Mouse (Mus musculus) stomach, postnatal 0 days (tissue): ENCODE measurements around the gene Apoa2. TPM values are rescaled to one million over a fixed set of nuclear protein-coding genes. Genes with fewer than 3 reads are reported as not detected.
A peak's percentile ranks its signal among the peaks of the same experiment; 100 is the strongest.
"Not testable (repeated sequence)": the region's sequence is repeated elsewhere in the genome, so short reads cannot be mapped to it uniquely, and the experiment has no call there.

ENCODE experiments used
- ATAC-seq: fragments of 200-750 bp; cut with Nextera tagmentation; 2 replicates; pipeline ENCODE4 v1.8.0; 2017; ENCODE audit not compliant: low FRiP score, low TSS enrichment
- DNase-seq: peaks from one replicate; pipeline ENCODE4 v3.0.0-alpha.2; 2016; ENCODE audit warnings: low spot score
- H3K27ac ChIP-seq: fragments of 300-500 bp; sonication (generic); replicated peaks from 2 replicates; pipeline ENCODE4 v1.5.1; 2014; ENCODE audit warnings: mild to moderate bottlenecking, control low read depth
- H3K27me3 ChIP-seq: fragments of 300-500 bp; sonication (generic); 2 replicates; pipeline ENCODE4 v1.6.1; 2014; ENCODE audit warnings: low read length; ENCODE audit not compliant: control insufficient read depth, insufficient read depth
- H3K36me3 ChIP-seq: fragments of 300-500 bp; sonication (generic); 2 replicates; pipeline ENCODE4 v1.6.1; 2014; ENCODE audit warnings: low read length, mixed read lengths; ENCODE audit not compliant: control insufficient read depth, insufficient read depth
- H3K4me1 ChIP-seq: fragments of 300-500 bp; sonication (generic); replicated peaks from 2 replicates; pipeline ENCODE4 v1.6.1; 2014; ENCODE audit warnings: antibody characterized with exemption; ENCODE audit not compliant: control insufficient read depth, insufficient read depth
- H3K4me2 ChIP-seq: fragments of 300-500 bp; sonication (generic); replicated peaks from 2 replicates; pipeline ENCODE4 v1.6.1; 2014; ENCODE audit warnings: low read depth, mild to moderate bottlenecking, control low read depth, moderate library complexity
- H3K4me3 ChIP-seq: fragments of 300-500 bp; sonication (generic); 2 replicates; pipeline ENCODE4 v1.5.1; 2014; ENCODE audit warnings: low read depth, low read length, control low read depth
- H3K9ac ChIP-seq: fragments of 300-500 bp; sonication (generic); 2 replicates; pipeline ENCODE4 v1.6.1; 2014; ENCODE audit warnings: mild to moderate bottlenecking, low read length, control low read depth, mixed read lengths
- H3K9me3 ChIP-seq: fragments of 300-500 bp; sonication (generic); 2 replicates; pipeline ENCODE4 v1.6.1; 2016; ENCODE audit warnings: low read length; ENCODE audit not compliant: control insufficient read depth
- CTCF ChIP-seq: IDR thresholded peaks from 2 replicates; pipeline ENCODE4 v1.5.1; 2016; ENCODE audit warnings: antibody characterized with exemption, low read depth, mild to moderate bottlenecking, moderate library complexity
- EP300 ChIP-seq: optimal IDR thresholded peaks from 2 replicates; pipeline ENCODE3; 2016; ENCODE audit warnings: antibody characterized with exemption
- WGBS: fragments of 180-500 bp; shearing (Covaris S2); extraction: QIAGEN DNeasy Blood & Tissue Kit; methylation state at CpG from one replicate; pipeline ENCODE4 v1.1.7; 2014; 5-methylcytosine and 5-hydroxymethylcytosine counted together
- polyA plus RNA-seq: library from polyadenylated mRNA; unstranded; fragments of >200 nt; fragmentation: Nextera tagmentation; extraction: Ambion mirVana; gene quantifications from 2 replicates; pipeline ENCODE4 v1.2.1, GENCODE M21; 2015

Gene Apoa2
- polyA plus RNA-seq, 1 experiment from 2014 or later = 26.3 TPM

- H3K27ac ChIP-seq = peak overlapping the region; percentile 13; the same call in 1 of the 2 replicates
- ATAC-seq (no peak), DNase-seq (no peak)
- no peak overlapping the region for H3K4me2 ChIP-seq
- no peak overlapping the region for H3K4me3 ChIP-seq
- no peak overlapping the region for H3K9ac ChIP-seq
- no peaks in the 10 kb centered on the region for H3K27me3 ChIP-seq
- TF ChIP-seq EP300 = no peak
- no peak for TF ChIP-seq CTCF
- H3K9me3 ChIP-seq = no peaks in the 10 kb centered on the region
- peaks cover 35% of the 10 kb centered on the region for H3K36me3 ChIP-seq
- WGBS = 54% methylated on average over 6 of the region's 6 CpGs
- H3K4me1 ChIP-seq = no peaks in the 10 kb centered on the region
Observed at GRCm38 (mm10) chr1:171237438-171237837, 12.6 kb downstream of the Apoa2 start.

DNA sequence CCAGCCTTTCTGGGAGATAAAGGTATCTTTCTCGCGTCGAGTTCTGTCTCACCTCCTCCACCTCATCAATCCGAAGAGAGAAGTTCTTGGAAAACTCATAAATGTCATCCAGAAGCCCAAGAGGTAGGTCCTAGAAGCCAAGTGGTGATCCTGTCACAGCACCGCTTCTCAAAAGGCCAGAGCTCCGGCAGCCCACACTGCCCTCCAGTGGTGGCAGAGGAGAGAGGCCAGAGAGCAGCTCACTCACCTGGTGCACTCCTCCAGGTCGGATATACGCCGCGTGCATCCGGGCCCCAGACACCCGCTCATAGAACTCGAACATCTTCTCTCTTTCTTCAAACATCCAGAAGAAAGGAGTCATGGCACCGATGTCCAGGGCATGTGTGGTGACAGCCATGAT, 13.6 kb downstream of the Apoa2 start:
- H3K4me3 ChIP-seq = no peak overlapping the region
- WGBS = 76% methylated on average over 14 of the region's 14 CpGs
- no peak overlapping the region for H3K4me2 ChIP-seq
- DNase-seq (peak; percentile 82), ATAC-seq (0 out of 2 replicates have a peak, but pooled peaks have one; percentile 48)
- no peak overlapping the region for H3K9ac ChIP-seq
- no peak overlapping the region for H3K27ac ChIP-seq
- no peaks in the 10 kb centered on the region for H3K27me3 ChIP-seq
- no peaks in the 10 kb centered on the region for H3K4me1 ChIP-seq
- no peaks in the 10 kb centered on the region for H3K9me3 ChIP-seq
- H3K36me3 ChIP-seq = peaks cover 35% of the 10 kb centered on the region
- peak; percentile 90 for TF ChIP-seq CTCF
- TF ChIP-seq EP300 = no peak

DNA sequence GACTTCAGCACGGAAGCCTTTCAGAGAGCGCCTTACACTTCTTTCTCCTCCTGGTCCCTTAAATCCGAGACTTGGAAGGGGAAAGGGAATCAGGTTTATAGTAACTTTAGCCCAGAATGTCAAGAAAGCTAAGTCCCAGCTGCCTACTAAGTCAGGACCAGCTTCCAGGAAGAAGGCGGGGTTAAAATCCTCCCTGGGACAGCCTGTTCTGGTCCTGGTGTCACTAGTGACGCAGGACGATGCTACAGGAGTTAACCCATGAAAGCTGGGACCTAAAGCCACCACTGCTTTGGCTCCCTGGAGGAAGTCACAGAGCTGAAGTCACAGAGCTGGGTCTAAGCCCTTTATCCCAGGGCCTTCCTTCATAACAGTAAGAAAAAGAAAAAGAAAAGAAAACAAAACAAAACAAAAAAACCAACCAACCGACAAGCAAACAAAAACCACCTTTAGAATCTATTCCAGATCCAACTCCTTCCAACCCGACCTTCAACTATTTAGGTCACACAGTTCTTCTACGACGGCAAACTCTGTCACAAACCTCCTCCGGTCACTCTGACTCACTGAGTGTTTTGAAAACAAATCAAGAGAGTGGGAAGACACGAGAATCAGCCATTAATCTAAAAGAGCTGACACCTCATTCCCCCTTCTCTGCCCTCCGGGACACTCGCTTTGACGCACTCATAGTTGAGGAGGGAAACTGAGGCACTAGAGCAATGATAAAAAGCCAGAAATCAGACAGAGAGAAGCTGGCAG, 15.3 kb downstream of the Apoa2 start:
- Histone ChIP-seq H3K9me3 (no peaks in the 10 kb centered on the region), H3K27ac (peak overlapping the region; percentile 75; the same call in 1 of the 2 replicates), H3K36me3 (peaks cover 25% of the 10 kb centered on the region), H3K4me1 (no peaks in the 10 kb centered on the region), H3K9ac (no peak overlapping the region), H3K4me2 (no peak overlapping the region), H3K27me3 (no peaks in the 10 kb centered on the region), H3K4me3 (no peak overlapping the region)
- 51% methylated on average over 15 of the region's 15 CpGs for WGBS
- DNase-seq = no peak
- ATAC-seq = peak; percentile 63; the same call in 1 of the 2 replicates
- TF ChIP-seq EP300 (no peak), CTCF (no peak)

- no peak overlapping the region for H3K4me2 ChIP-seq
- H3K9ac ChIP-seq = no peak overlapping the region
Observed at GRCm38 (mm10) chr1:171240911-171241310, 16.1 kb downstream of the Apoa2 start.

DNA sequence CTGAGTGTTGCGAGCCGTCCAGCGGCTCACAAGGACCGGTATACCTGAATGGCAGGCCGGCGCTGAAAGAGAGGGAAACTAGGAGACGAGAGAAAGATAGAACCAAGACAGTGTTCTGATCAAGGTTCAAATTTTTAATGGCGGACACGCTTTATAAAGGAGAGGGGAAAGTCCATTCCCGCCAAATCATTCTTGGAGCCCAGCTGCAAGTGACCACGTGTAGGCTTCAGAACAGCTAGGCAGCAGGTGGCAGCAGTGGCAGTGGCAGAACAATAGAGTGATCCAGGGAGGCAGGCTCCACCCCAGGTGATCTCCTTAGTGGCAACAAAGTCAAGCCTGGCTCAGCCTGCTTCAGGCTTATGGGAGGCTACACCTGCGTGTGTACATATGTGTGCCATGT, 17.1 kb downstream of the Apoa2 start:
- not testable (repeated sequence) for H3K27me3 ChIP-seq, H3K27ac ChIP-seq, ATAC-seq, H3K4me1 ChIP-seq, H3K4me2 ChIP-seq, DNase-seq, H3K4me3 ChIP-seq, H3K9ac ChIP-seq, H3K9me3 ChIP-seq
- 79% methylated on average over 12 of the region's 12 CpGs for WGBS
- peaks cover 12% of the 10 kb centered on the region for H3K36me3 ChIP-seq
- peak; percentile 46 for TF ChIP-seq CTCF

More at GRCm38 (mm10) chr1:171240911-171241310, 16.1 kb downstream of the Apoa2 start:
- Histone ChIP-seq H3K4me1 (no peaks in the 10 kb centered on the region), H3K27ac (peak overlapping the region; percentile 75), H3K36me3 (peaks cover 20% of the 10 kb centered on the region), H3K9me3 (no peaks in the 10 kb centered on the region), H3K4me3 (no peak overlapping the region), H3K27me3 (no peaks in the 10 kb centered on the region)
- 88% methylated on average over 10 of the region's 10 CpGs for WGBS
- ATAC-seq (no peak), DNase-seq (no peak)
- no peak for TF ChIP-seq CTCF
- no peak for TF ChIP-seq EP300

GRCm38 (mm10) chr1:171245353-171245752, 20.5 kb downstream of the Apoa2 start:
- Histone ChIP-seq H3K27ac (no peak overlapping the region), H3K4me1 (peaks cover 10% of the 10 kb centered on the region), H3K4me2 (no peak overlapping the region), H3K9me3 (no peaks in the 10 kb centered on the region), H3K27me3 (no peaks in the 10 kb centered on the region), H3K36me3 (no peaks in the 10 kb centered on the region), H3K4me3 (no peak overlapping the region), H3K9ac (no peak overlapping the region)
- TF ChIP-seq EP300 (no peak), CTCF (no peak)
- 80% methylated on average over 8 of the region's 8 CpGs for WGBS
- DNase-seq = no peak
- no peak for ATAC-seq
